Mouse (Mus musculus) embryonic facial prominence, embryonic 15.5 days (tissue): ENCODE results near the gene Gm9045. TPM values are rescaled to one million over a fixed set of nuclear protein-coding genes. Genes with fewer than 3 reads are reported as not detected.

ENCODE experiments used
- polyA plus RNA-seq: library from polyadenylated mRNA; unstranded; fragments of >200 nt; fragmentation: Nextera tagmentation; extraction: Ambion mirVana; gene quantifications from 2 replicates; pipeline ENCODE4 v1.2.1, GENCODE M21; 2015

Gene Gm9045
- polyA plus RNA-seq, 1 experiment from 2014 or later, result not detected

Other genes with a start within 250 kb of the Gm9045 start
- 32.6 and 42.1 TPM in 2 replicates for gene Mdm1, start 196.0 kb downstream of the Gm9045 start, polyA plus RNA-seq
- not detected in 2 replicates for gene Il22, start 132.9 kb downstream of the Gm9045 start, polyA plus RNA-seq
- gene Gm32717, start 97.1 kb downstream of the Gm9045 start, polyA plus RNA-seq, result not detected in 2 replicates
- not detected in 2 replicates for gene Gm32802, start 79.1 kb downstream of the Gm9045 start, polyA plus RNA-seq
- not detected in 2 replicates for gene Iltifb, start 42.8 kb downstream of the Gm9045 start, polyA plus RNA-seq
- not detected in 2 replicates for gene Gm9040, start 10.9 kb downstream of the Gm9045 start, polyA plus RNA-seq
- not detected in 2 replicates for gene Gm9044, start 5.4 kb downstream of the Gm9045 start, polyA plus RNA-seq
- not detected in 2 replicates for gene Gm9046, start 5.4 kb upstream of the Gm9045 start, polyA plus RNA-seq
- not detected in 2 replicates for gene Gm9048, start 10.8 kb upstream of the Gm9045 start, polyA plus RNA-seq
- gene Gm9049, start 16.3 kb upstream of the Gm9045 start, polyA plus RNA-seq, result 0.18 TPM in 1 of 2 replicates, not detected in the other
- gene Ifng, start 103.2 kb upstream of the Gm9045 start, polyA plus RNA-seq, result not detected in 2 replicates